Mouse (Mus musculus) 3T3-L1 (cell line): ENCODE data around the gene Gm20867.
"Not testable (repeated sequence)": the region's sequence is repeated elsewhere in the genome, so short reads cannot be mapped to it uniquely, and the experiment has no call there.

Experiments used
- DNase-seq: peaks from one replicate; pipeline ENCODE4 v3.0.0-alpha.2; 2015; ENCODE audit warnings: low read depth, low spot score

Gm20867 gene

DNA sequence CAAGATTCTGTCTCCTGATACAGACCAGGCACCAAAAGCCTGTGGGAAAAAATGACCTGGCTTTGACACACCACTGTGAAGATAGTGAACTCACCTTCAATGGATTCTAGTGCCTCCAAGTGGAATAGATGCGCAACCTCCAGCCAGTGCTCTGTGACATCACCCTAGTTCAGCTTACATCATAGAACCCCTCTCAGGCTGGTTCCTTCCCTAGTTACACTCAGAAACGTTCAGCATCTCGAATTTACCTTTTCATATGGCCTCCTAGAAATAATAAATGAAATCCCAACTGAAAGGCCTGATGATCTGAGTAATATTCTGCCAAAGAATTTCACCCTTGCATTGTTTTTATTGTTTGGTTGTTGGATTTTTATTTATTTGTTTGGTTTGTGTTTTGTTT is at the start of gene Gm20867:
TSS of gene Gm20867 (minus strand) at position 101 of the 400 bp plus-strand sequence.
- not testable (repeated sequence) for DNase-seq
